Mouse (Mus musculus) CH12F3 (cell line): ENCODE measurements around the gene Phgr1.

ENCODE experiments used
- in situ Hi-C: fragments of 300-500 bp; cut with MboI; formaldehyde crosslinking; loops from 2 replicates; pipeline ENCODE4 v1.14.3; 2020; ENCODE audit warnings: low sequenced_read_pairs

Gene Phgr1

GRCm38 (mm10) chr2:118774536-118774935 lies 2.0 kb downstream of the Phgr1 start:
- in situ Hi-C loops: no loop called here

GRCm38 (mm10) chr2:118775396-118775795 lies 2.8 kb downstream of the Phgr1 start:
- in situ Hi-C loops: no loop called here

- in situ Hi-C loops: no loop called here
Observed at GRCm38 (mm10) chr2:118775846-118776245, 3.3 kb downstream of the Phgr1 start.

- in situ Hi-C loops: no loop called here
Observed at GRCm38 (mm10) chr2:118776295-118776694, 3.7 kb downstream of the Phgr1 start.

- in situ Hi-C loops: no loop called here
Observed at GRCm38 (mm10) chr2:118778418-118778817, 5.8 kb downstream of the Phgr1 start.

GRCm38 (mm10) chr2:118779065-118779464 lies 6.5 kb downstream of the Phgr1 start:
- in situ Hi-C loops: no loop called here

GRCm38 (mm10) chr2:118779504-118780480 lies 7.2 kb downstream of the Phgr1 start, which contains the start of gene Disp2:
Disp2 (plus strand) TSS chr2:118779719.
- in situ Hi-C loops: no loop called here

GRCm38 (mm10) chr2:118781115-118781514 lies 8.5 kb downstream of the Phgr1 start:
- in situ Hi-C loops: no loop called here

GRCm38 (mm10) chr2:118782303-118782702 lies 9.7 kb downstream of the Phgr1 start:
- in situ Hi-C loops: no loop called here

- in situ Hi-C loops: no loop called here
Observed at GRCm38 (mm10) chr2:118783093-118783492, 10.5 kb downstream of the Phgr1 start.

- in situ Hi-C loops: no loop called here
Observed at GRCm38 (mm10) chr2:118783663-118784062, 11.1 kb downstream of the Phgr1 start.

GRCm38 (mm10) chr2:118786525-118786924 lies 14.0 kb downstream of the Phgr1 start:
- in situ Hi-C loops: no loop called here

GRCm38 (mm10) chr2:118789501-118789900 lies 16.9 kb downstream of the Phgr1 start:
- in situ Hi-C loops: no loop called here

GRCm38 (mm10) chr2:118790221-118790550 lies 17.6 kb downstream of the Phgr1 start:
- in situ Hi-C loops: no loop called here

- in situ Hi-C loops: no loop called here
Observed at GRCm38 (mm10) chr2:118790551-118791525, 18.3 kb downstream of the Phgr1 start.

GRCm38 (mm10) chr2:118791591-118792258 lies 19.2 kb downstream of the Phgr1 start:
- in situ Hi-C loops: no loop called here

- in situ Hi-C loops: no loop called here
Observed at GRCm38 (mm10) chr2:118792259-118792613, 19.7 kb downstream of the Phgr1 start.

GRCm38 (mm10) chr2:118793636-118794035 lies 21.1 kb downstream of the Phgr1 start:
- in situ Hi-C loops: no loop called here

GRCm38 (mm10) chr2:118802542-118803118 lies 30.1 kb downstream of the Phgr1 start:
- in situ Hi-C loops: no loop called here

GRCm38 (mm10) chr2:118804474-118804873 lies 31.9 kb downstream of the Phgr1 start:
- in situ Hi-C loops: no loop called here

- in situ Hi-C loops: no loop called here
Observed at GRCm38 (mm10) chr2:118805137-118805536, 32.6 kb downstream of the Phgr1 start.
